Mouse (Mus musculus): ENCODE measurements around the gene Btnl4.

The Btnl4 gene

GRCm38 (mm10) chr17:34437120-34437519 is 40.0 kb downstream of the Btnl4 start:
- DNase-seq = no peak

DNA sequence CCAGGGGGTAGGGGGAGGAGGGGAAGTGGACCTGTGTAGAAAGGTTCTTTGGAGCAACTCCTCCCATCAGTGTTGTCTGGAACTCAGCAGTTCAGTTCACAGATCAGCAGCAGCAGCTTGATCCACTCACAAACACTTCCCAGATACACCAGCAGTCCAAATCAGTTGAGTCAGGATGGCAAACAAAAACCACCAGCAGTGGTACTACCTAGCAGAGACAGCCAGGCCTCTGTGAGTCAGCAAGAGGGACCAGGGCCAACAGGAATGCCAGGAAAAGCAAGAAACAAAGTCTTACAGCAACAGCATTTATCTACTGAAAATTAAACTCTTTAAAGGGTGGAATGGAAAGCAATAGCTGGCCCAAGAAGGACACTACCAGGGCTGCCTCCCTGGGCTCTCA is 49.5 kb downstream of the Btnl4 start:
- DNase-seq = no peak

DNA sequence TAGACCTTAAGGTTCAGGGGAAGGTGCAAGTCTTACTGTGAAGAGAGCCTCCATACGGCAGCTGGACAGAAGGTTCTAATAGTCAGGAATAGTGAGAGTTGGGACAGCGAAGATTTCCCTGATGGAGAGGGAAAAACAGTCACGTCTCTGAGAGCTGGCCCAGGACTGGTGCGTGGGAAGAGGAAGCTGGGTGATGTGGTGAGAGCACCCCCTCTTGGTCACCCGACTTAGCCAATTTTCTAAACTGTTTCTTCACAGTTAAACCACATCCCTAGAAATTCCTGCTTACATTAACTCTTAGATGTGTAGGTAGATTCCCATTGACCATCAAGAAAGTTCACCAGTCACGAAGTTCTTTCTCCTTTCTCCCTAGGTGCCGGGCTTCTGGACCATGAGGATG is 57.1 kb downstream of the Btnl4 start:
- no peak for DNase-seq
